8 mouse cellular contexts compared by ENCODE assay signal in the genomic region with DNA sequence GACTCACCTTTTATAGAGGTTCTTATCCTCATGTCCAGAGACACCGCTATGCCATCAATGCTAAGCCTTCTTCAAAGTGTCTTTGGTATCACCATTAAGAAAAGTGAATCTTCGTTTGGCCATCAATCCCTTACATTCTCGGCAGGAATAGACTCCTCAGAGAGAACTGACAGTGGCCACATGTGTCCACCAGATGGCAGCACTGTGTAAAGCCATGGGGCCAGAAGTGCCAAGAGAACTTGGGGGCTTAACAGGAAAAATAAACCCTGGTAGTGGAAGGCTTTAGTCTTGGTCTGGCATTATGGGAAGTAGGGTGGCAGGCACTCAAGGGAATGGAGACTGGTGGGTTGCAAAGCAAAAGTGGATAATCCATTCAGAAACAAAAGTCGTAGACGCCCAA. TPM values are rescaled to one million over a fixed set of nuclear protein-coding genes. Genes with fewer than 3 reads are reported as not detected.
DNase-seq lines count a peak whose midpoint lies in the region; ATAC-seq lines count a peak whose summit lies in the region.

No protein-coding gene starts in this region.

- peak; percentile 65 for DNase-seq in midbrain, embryonic 10.5 days (ENCODE audit: low spot score)
- peak; percentile 67 to 68 for DNase-seq in adrenal gland, adult 18-20 months (ENCODE audit: low spot score in 2 of 2)
- DNase-seq in embryo, embryonic 10 days (ENCODE audit: low spot score): peak; percentile 82
- peak; percentile 21 for DNase-seq in heart, postnatal 25 days (ENCODE audit: low spot score)
- peak; percentile 62 to 68 for DNase-seq in left cerebral cortex, postnatal 36 days (ENCODE audit: low spot score in 2 of 2)
- peak; percentile 88 for DNase-seq in retina, embryonic 14.5 days (ENCODE audit: low spot score)
- no peak for DNase-seq in natural killer cell, adult 2 months (ENCODE audit: low spot score in 2 of 2)

- no peak overlapping the region for H3K27ac ChIP-seq in midbrain, embryonic 10.5 days (replicated peaks)
- H3K27ac ChIP-seq in midbrain, embryonic 16.5 days (ENCODE audit: low read length): no peak overlapping the region

- intact Hi-C loops in heart, postnatal 25 days (cut with DNase I): loop anchor here (2.0 to 10.0 kb wide), 3 partner anchors 75 to 597 kb away; no protein-coding TSS in a partner anchor
- intact Hi-C loops in left cerebral cortex, postnatal 36 days (cut with DNase I): loop anchor here (2.0 to 10.0 kb wide), 3 partner anchors 123 to 187 kb away; no protein-coding TSS in a partner anchor

- WGBS in midbrain, embryonic 10.5 days: 60% methylated on average over 5 of the region's 5 CpGs
- WGBS in midbrain, embryonic 16.5 days: 52% methylated on average over 5 of the region's 5 CpGs

- peaks cover 24% of the 10 kb centered on the region for H3K4me1 ChIP-seq in midbrain, embryonic 10.5 days
- H3K4me1 ChIP-seq in midbrain, embryonic 16.5 days (ENCODE audit: control insufficient read depth, insufficient read depth, low read length): peaks cover 7% of the 10 kb centered on the region

- no peak overlapping the region for H3K4me2 ChIP-seq in midbrain, embryonic 16.5 days (ENCODE audit: low read length)

- peaks cover 41% of the 10 kb centered on the region for H3K27me3 ChIP-seq in midbrain, embryonic 10.5 days (ENCODE audit: low read depth, poor library complexity, severe bottlenecking)
- H3K27me3 ChIP-seq in midbrain, embryonic 16.5 days (ENCODE audit: control insufficient read depth, insufficient read depth, low read depth, low read length): no peaks in the 10 kb centered on the region

- no peaks in the 10 kb centered on the region for H3K9me3 ChIP-seq in midbrain, embryonic 10.5 days (replicated peaks)
- no peaks in the 10 kb centered on the region for H3K9me3 ChIP-seq in midbrain, embryonic 16.5 days (replicated peaks; ENCODE audit: control insufficient read depth, low read length, poor library complexity, severe bottlenecking)

- no peaks in the 10 kb centered on the region for H3K36me3 ChIP-seq in midbrain, embryonic 10.5 days
- H3K36me3 ChIP-seq in midbrain, embryonic 16.5 days (ENCODE audit: control insufficient read depth, insufficient read depth, low read length): no peaks in the 10 kb centered on the region

- ATAC-seq in midbrain, embryonic 16.5 days: no peak

- H3K9ac ChIP-seq in midbrain, embryonic 16.5 days (ENCODE audit: low read depth, low read length): no peak overlapping the region

- H3K4me3 ChIP-seq in midbrain, embryonic 10.5 days: no peak overlapping the region
- no peak overlapping the region for H3K4me3 ChIP-seq in midbrain, embryonic 16.5 days (ENCODE audit: low read depth, low read length)

RNA-seq across cellular contexts. Expression of a gene that starts 2.3 kb away (rescaled TPM):
- polyA plus RNA-seq in midbrain, embryonic 10.5 days (2016; fragmentation: Nextera tagmentation; extraction: Ambion mirVana): 6.6 and 6.8 TPM in 2 replicates
- 19.8 and 20.8 TPM in 2 replicates for polyA plus RNA-seq in midbrain, embryonic 16.5 days (2015; fragmentation: Nextera tagmentation; extraction: Ambion mirVana)
- 10 to 100 TPM; 13.2 to 16.8 TPM for total RNA-seq in adrenal gland, adult 18-20 months (2021)
- total RNA-seq in heart, postnatal 25 days (2021): 10 to 100 TPM; 13.8 to 14.3 TPM
- total RNA-seq in left cerebral cortex, postnatal 36 days (2021): 10 to 100 TPM; 38.4 to 48.3 TPM

Comparison
In these comparisons a context has a peak if more than half of its experiments do, and no peak if none do; other contexts are left out.
1. DNase-seq: peak in midbrain, embryonic 10.5 days (single experiment), adrenal gland, adult 18-20 months (2 of 2), embryo, embryonic 10 days (single experiment), heart, postnatal 25 days (single experiment), left cerebral cortex, postnatal 36 days (2 of 2) and retina, embryonic 14.5 days (single experiment); none in natural killer cell, adult 2 months (0 of 2).